Mouse (Mus musculus): ENCODE results near the gene Nt5dc1. TPM values are rescaled to one million over a fixed set of nuclear protein-coding genes. Genes with fewer than 3 reads are reported as not detected.

Nt5dc1 gene
- polyA plus RNA-seq, 1 experiment from 2014 or later = 8.2 TPM

- Histone ChIP-seq H3K27me3 (replicated peaks; ENCODE audit: control insufficient read depth, insufficient read depth, low read length) (no peaks in the 10 kb centered on the region), H3K4me2 (replicated peaks; ENCODE audit: low read depth) (no peak overlapping the region), H3K27ac (ENCODE audit: low read depth, low read length) (no peak overlapping the region), H3K9ac (ENCODE audit: low read depth, low read length) (no peak overlapping the region), H3K36me3 (ENCODE audit: control insufficient read depth, insufficient read depth) (no peaks in the 10 kb centered on the region), H3K9me3 (ENCODE audit: control insufficient read depth) (no peaks in the 10 kb centered on the region), H3K4me3 (ENCODE audit: low read depth, low read length) (no peak overlapping the region), H3K4me1 (replicated peaks; ENCODE audit: control insufficient read depth, insufficient read depth, low read length) (no peaks in the 10 kb centered on the region)
- ATAC-seq = no peak
- no peak for TF ChIP-seq CTCF (IDR thresholded peaks at IDR 0.05; ENCODE audit: low read depth)
- WGBS = 53% methylated on average over 2 of the region's 2 CpGs
Observed at GRCm38 (mm10) chr10:34249594-34249993, 168.8 kb downstream of the Nt5dc1 start.

- H3K9me3 ChIP-seq (ENCODE audit: control insufficient read depth) = no peaks in the 10 kb centered on the region
- no peak overlapping the region for H3K27ac ChIP-seq (ENCODE audit: low read depth, low read length)
- no peak overlapping the region for H3K4me3 ChIP-seq (ENCODE audit: low read depth, low read length)
- no peak overlapping the region for H3K9ac ChIP-seq (ENCODE audit: low read depth, low read length)
- TF ChIP-seq CTCF (IDR thresholded peaks at IDR 0.05; ENCODE audit: low read depth) = no peak
- H3K4me1 ChIP-seq (replicated peaks; ENCODE audit: control insufficient read depth, insufficient read depth, low read length) = no peaks in the 10 kb centered on the region
- no peak for ATAC-seq
- WGBS = 30% methylated on average over 3 of the region's 3 CpGs
- H3K36me3 ChIP-seq (ENCODE audit: control insufficient read depth, insufficient read depth) = no peaks in the 10 kb centered on the region
- H3K4me2 ChIP-seq (replicated peaks; ENCODE audit: low read depth) = no peak overlapping the region
- H3K27me3 ChIP-seq (replicated peaks; ENCODE audit: control insufficient read depth, insufficient read depth, low read length) = no peaks in the 10 kb centered on the region
Observed at GRCm38 (mm10) chr10:34247757-34248156, 170.6 kb downstream of the Nt5dc1 start.

GRCm38 (mm10) chr10:34246106-34246505 lies 172.2 kb downstream of the Nt5dc1 start:
- Histone ChIP-seq H3K9ac (ENCODE audit: low read depth, low read length) (no peak overlapping the region), H3K4me2 (replicated peaks; ENCODE audit: low read depth) (no peak overlapping the region), H3K9me3 (ENCODE audit: control insufficient read depth) (no peaks in the 10 kb centered on the region), H3K27me3 (replicated peaks; ENCODE audit: control insufficient read depth, insufficient read depth, low read length) (no peaks in the 10 kb centered on the region), H3K4me3 (ENCODE audit: low read depth, low read length) (no peak overlapping the region), H3K36me3 (ENCODE audit: control insufficient read depth, insufficient read depth) (no peaks in the 10 kb centered on the region), H3K27ac (ENCODE audit: low read depth, low read length) (no peak overlapping the region), H3K4me1 (replicated peaks; ENCODE audit: control insufficient read depth, insufficient read depth, low read length) (no peaks in the 10 kb centered on the region)
- no peak for ATAC-seq
- 67% methylated on average over 2 of the region's 2 CpGs for WGBS
- TF ChIP-seq CTCF (IDR thresholded peaks at IDR 0.05; ENCODE audit: low read depth) = no peak

GRCm38 (mm10) chr10:34244745-34245144 lies 173.6 kb downstream of the Nt5dc1 start:
- H3K9me3 ChIP-seq (ENCODE audit: control insufficient read depth) = no peaks in the 10 kb centered on the region
- H3K27ac ChIP-seq (ENCODE audit: low read depth, low read length) = no peak overlapping the region
- no peaks in the 10 kb centered on the region for H3K27me3 ChIP-seq (replicated peaks; ENCODE audit: control insufficient read depth, insufficient read depth, low read length)
- no peak for ATAC-seq
- no peak overlapping the region for H3K9ac ChIP-seq (ENCODE audit: low read depth, low read length)
- no peak overlapping the region for H3K4me2 ChIP-seq (replicated peaks; ENCODE audit: low read depth)
- TF ChIP-seq CTCF (IDR thresholded peaks at IDR 0.05; ENCODE audit: low read depth) = no peak
- H3K4me1 ChIP-seq (replicated peaks; ENCODE audit: control insufficient read depth, insufficient read depth, low read length) = no peaks in the 10 kb centered on the region
- WGBS = 59% methylated on average over 5 of the region's 5 CpGs
- H3K4me3 ChIP-seq (ENCODE audit: low read depth, low read length) = no peak overlapping the region
- H3K36me3 ChIP-seq (ENCODE audit: control insufficient read depth, insufficient read depth) = no peaks in the 10 kb centered on the region

GRCm38 (mm10) chr10:34238536-34238935 lies 179.8 kb downstream of the Nt5dc1 start:
- Histone ChIP-seq H3K36me3 (ENCODE audit: control insufficient read depth, insufficient read depth) (no peaks in the 10 kb centered on the region), H3K27ac (ENCODE audit: low read depth, low read length) (no peak overlapping the region), H3K4me1 (replicated peaks; ENCODE audit: control insufficient read depth, insufficient read depth, low read length) (no peaks in the 10 kb centered on the region), H3K4me3 (ENCODE audit: low read depth, low read length) (no peak overlapping the region), H3K9me3 (ENCODE audit: control insufficient read depth) (no peaks in the 10 kb centered on the region), H3K9ac (ENCODE audit: low read depth, low read length) (no peak overlapping the region), H3K27me3 (replicated peaks; ENCODE audit: control insufficient read depth, insufficient read depth, low read length) (no peaks in the 10 kb centered on the region), H3K4me2 (replicated peaks; ENCODE audit: low read depth) (no peak overlapping the region)
- WGBS = 69% methylated on average over 4 of the region's 4 CpGs
- no peak for TF ChIP-seq CTCF (IDR thresholded peaks at IDR 0.05; ENCODE audit: low read depth)
- ATAC-seq = no peak

Other genes starting within 250 kb of the Nt5dc1 start
- 5.8 and 6.3 TPM in 2 replicates for gene Dse, start 210.8 kb downstream of the Nt5dc1 start, polyA plus RNA-seq (2015; fragmentation: Nextera tagmentation; extraction: Ambion mirVana)
- 45.7 and 48.3 TPM in 2 replicates for gene Tspyl1, start 136.4 kb downstream of the Nt5dc1 start, polyA plus RNA-seq (2015; fragmentation: Nextera tagmentation; extraction: Ambion mirVana)
- 9.3 and 9.4 TPM in 2 replicates for gene Tspyl4, start 121.1 kb downstream of the Nt5dc1 start, polyA plus RNA-seq (2015; fragmentation: Nextera tagmentation; extraction: Ambion mirVana)
- gene Col10a1, start 28.6 kb downstream of the Nt5dc1 start, polyA plus RNA-seq (2015; fragmentation: Nextera tagmentation; extraction: Ambion mirVana) = 0.13 TPM in 1 of 2 replicates, not detected in the other
- gene Frk, start 64.8 kb upstream of the Nt5dc1 start, polyA plus RNA-seq (2015; fragmentation: Nextera tagmentation; extraction: Ambion mirVana) = 18.0 and 19.7 TPM in 2 replicates